Mouse (Mus musculus) macrophage (primary cell): ENCODE data around the gene Trim61. TPM values are rescaled to one million over a fixed set of nuclear protein-coding genes. Genes with fewer than 3 reads are reported as not detected.

Experiments used
- H3K27ac ChIP-seq: fragments of 350-480 bp; formaldehyde crosslinking; 2 replicates; pipeline ENCODE4 v1.9.0; 2021
- H3K36me3 ChIP-seq: fragments of 350-480 bp; formaldehyde crosslinking; 2 replicates; pipeline ENCODE4 v1.9.0; 2021; ENCODE audit errors: inconsistent target
- H3K4me3 ChIP-seq: fragments of 350-480 bp; formaldehyde crosslinking; 2 replicates; pipeline ENCODE4 v1.9.0; 2021; ENCODE audit errors: inconsistent target
- H3K79me2 ChIP-seq: fragments of 350-480 bp; formaldehyde crosslinking; 2 replicates; pipeline ENCODE4 v1.9.0; 2021; ENCODE audit errors: inconsistent target
- WGBS: methylation state at CpG from one replicate; pipeline ENCODE4 v1.1.7; 2026; ENCODE audit warnings: inconsistent platforms; ENCODE audit not compliant: missing documents; 5-methylcytosine and 5-hydroxymethylcytosine counted together
- polyA plus RNA-seq: library from polyadenylated mRNA; stranded (reverse); fragments of 250-400 nt; gene quantifications from 3 replicates; pipeline ENCODE4 v1.2.4, GENCODE M21; 2018; ENCODE audit warnings: inconsistent platforms
- total RNA-seq, 78 experiments: library from RNA; depleted of rRNA; stranded (reverse); fragments of 250-400 nt; gene quantifications; 1 replicate in 9 of 78; 2 replicates in 24 of 78; 3 replicates in 43 of 78; 4 replicates in 2 of 78; pipeline ENCODE4 v1.2.4; 2018; ENCODE audit warnings: inconsistent platforms in 56 of 78

The Trim61 gene
- total RNA-seq (2018; cell fraction: chromatin; rRNA removed), result not detected
- not detected for total RNA-seq (2018; cell fraction: cytosol; rRNA removed)
- not detected for total RNA-seq (2018; cell fraction: nucleus; rRNA removed)
- polyA plus RNA-seq, result not detected in 3 replicates

GRCm38 (mm10) chr8:65018423-65018822 is at the start of gene Trim61, which contains the start of gene Trim60:
TSS of gene Trim61 (minus strand) at chr8:65018523.
TSS of gene Trim60 (minus strand) at chr8:65018584.
- H3K27ac ChIP-seq, result no peak within 1 kb of the TSS
- no peak within 1 kb of the TSS for H3K4me3 ChIP-seq
- H3K36me3 ChIP-seq, result no peaks in the 10 kb centered on the region
- no peaks in the 10 kb centered on the region for H3K79me2 ChIP-seq
- 83% methylated on average over 8 of the region's 8 CpGs for WGBS

DNA sequence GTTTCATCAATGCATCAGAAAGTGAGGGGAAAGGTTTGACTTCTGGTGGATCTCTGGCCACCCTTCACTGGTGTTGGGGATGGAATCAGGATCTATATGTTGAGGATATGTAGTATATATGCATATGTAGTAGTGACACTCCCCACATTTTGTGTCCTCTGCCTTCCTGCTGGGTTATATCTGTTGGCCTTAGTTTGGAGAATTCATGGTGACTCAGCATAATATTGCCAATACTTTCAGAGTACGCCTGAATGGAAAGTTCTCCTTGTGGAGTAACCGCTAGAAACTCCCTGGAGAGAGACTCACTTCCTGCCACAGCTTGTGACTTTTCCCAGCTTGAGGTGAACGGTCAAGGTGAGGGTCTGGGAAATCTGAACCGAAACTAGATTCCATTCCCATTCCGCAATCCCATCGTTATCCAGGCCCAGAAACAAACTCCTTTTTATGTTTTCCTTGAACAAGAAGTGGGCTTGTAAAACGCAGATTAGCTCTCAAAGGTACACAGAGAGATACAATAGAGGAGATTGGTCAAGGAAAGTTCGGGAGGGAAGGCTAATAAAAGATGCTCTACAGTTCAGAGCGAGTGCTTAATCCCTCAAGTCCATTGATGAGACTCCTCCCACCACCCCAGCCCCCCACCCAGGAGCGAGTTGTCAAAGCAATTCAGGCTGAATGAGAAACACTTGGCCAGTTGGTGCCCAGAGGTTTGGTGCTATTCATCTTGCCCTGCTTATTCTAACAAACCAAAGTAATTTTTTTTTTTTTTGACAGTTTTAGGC is 49.6 kb upstream of the Trim61 start:
- H3K4me3 ChIP-seq, result no peak overlapping the region
- no peaks in the 10 kb centered on the region for H3K79me2 ChIP-seq
- no peaks in the 10 kb centered on the region for H3K36me3 ChIP-seq
- 72% methylated on average over 10 of the region's 10 CpGs for WGBS
- H3K27ac ChIP-seq, result no peak overlapping the region

DNA sequence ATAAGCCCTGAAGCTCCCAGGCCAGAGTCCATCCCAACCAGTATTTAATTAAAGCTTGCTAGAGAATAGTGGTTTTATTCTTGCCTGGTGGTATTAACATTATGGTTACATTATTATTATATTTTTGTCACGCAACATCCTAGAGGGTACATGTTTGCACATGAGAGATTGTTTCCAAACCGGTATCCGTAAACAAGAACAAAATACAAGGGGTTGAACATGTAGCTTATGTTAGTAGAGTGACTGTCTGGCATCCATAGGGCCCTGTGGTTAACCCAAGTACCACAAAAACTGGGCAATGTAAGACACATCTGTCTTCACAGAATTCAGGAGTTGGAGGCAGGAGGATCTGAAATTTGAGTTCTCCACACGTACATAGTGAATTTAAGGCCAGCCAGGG is 48.7 kb upstream of the Trim61 start:
- H3K79me2 ChIP-seq, result no peaks in the 10 kb centered on the region
- no peak overlapping the region for H3K4me3 ChIP-seq
- WGBS, result 89% methylated on average over 4 of the region's 4 CpGs
- H3K27ac ChIP-seq, result no peak overlapping the region
- H3K36me3 ChIP-seq, result no peaks in the 10 kb centered on the region

GRCm38 (mm10) chr8:65065622-65066021 is 47.3 kb upstream of the Trim61 start:
- Histone ChIP-seq H3K36me3 (no peaks in the 10 kb centered on the region), H3K4me3 (no peak overlapping the region), H3K27ac (no peak overlapping the region), H3K79me2 (no peaks in the 10 kb centered on the region)
- 94% methylated on average over 3 of the region's 3 CpGs for WGBS

DNA sequence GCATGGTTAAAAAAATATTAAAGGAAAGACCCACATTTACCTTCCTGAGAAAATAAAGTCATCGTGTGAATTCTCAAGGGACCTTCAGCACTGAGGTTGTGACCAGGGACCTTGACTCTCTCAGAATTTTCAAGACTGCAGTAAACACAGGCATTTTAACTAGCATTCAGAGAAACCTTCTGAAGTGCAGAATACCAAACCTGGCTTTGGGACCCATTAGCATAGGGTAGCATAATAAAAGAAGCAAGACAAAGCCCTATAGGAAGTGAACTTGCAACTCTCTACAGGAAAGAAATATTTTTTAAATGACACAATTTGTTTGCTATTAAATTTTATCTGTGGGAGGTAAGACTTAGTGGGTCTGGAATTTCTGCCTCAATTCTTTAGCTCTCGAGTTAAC is 45.7 kb upstream of the Trim61 start:
- Histone ChIP-seq H3K27ac (no peak overlapping the region), H3K36me3 (no peaks in the 10 kb centered on the region), H3K79me2 (no peaks in the 10 kb centered on the region), H3K4me3 (no peak overlapping the region)
- WGBS, result 84% methylated on average over 2 of the region's 2 CpGs

- H3K79me2 ChIP-seq, result no peaks in the 10 kb centered on the region
- WGBS, result 89% methylated on average over 4 of the region's 4 CpGs
- no peak overlapping the region for H3K4me3 ChIP-seq
- no peaks in the 10 kb centered on the region for H3K36me3 ChIP-seq
- no peak overlapping the region for H3K27ac ChIP-seq
These were observed 43.9 kb upstream of the Trim61 start for GRCm38 (mm10) chr8:65062195-65062594.

DNA sequence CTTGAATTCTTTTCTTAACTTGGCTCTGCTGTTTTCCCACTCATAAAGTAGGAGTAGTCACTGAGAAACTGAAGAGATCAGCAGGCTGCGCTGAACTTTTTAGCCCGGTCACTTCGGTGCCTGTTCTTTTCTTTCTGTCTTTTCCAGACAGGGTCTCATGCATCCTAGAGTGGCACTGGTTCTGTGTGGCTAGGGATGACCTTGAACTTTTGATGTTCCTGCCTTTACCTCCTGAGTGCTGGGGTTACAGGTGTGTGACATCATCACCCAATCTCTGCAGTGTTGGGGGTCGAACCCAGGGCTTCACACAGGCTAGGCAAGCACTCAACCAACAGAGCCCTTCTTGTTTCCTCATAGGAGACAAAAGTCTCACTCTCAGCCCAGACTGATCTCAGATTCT is 38.4 kb upstream of the Trim61 start:
- Histone ChIP-seq H3K27ac (no peak overlapping the region), H3K36me3 (no peaks in the 10 kb centered on the region), H3K79me2 (no peaks in the 10 kb centered on the region), H3K4me3 (no peak overlapping the region)
- WGBS, result 93% methylated on average over 4 of the region's 4 CpGs

DNA sequence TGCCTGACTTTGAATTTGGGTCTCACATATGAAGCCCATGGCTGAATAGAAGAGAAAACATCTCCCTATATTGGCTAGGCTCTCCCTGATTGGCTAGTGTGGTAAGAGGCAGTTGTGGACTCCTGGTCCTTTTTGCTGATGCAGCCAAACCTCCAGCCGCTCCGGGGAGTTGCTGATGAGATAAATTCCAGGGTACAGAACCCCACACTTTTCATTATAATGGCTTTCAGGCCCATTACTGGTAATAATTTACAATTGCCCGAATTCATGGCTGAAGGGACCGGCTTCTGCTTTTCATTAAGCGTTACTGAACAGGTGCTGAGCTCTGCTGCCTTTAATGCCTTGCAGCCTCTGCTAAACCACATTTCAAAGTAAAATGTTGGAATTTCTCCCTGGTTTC is 35.6 kb upstream of the Trim61 start:
- 81% methylated on average over 5 of the region's 5 CpGs for WGBS
- Histone ChIP-seq H3K27ac (no peak overlapping the region), H3K79me2 (no peaks in the 10 kb centered on the region), H3K36me3 (no peaks in the 10 kb centered on the region), H3K4me3 (no peak overlapping the region)

GRCm38 (mm10) chr8:65053554-65053953 is 35.2 kb upstream of the Trim61 start:
- Histone ChIP-seq H3K79me2 (no peaks in the 10 kb centered on the region), H3K36me3 (no peaks in the 10 kb centered on the region), H3K4me3 (no peak overlapping the region), H3K27ac (no peak overlapping the region)
- 79% methylated on average over 3 of the region's 3 CpGs for WGBS

- 97% methylated on average over 3 of the region's 4 CpGs for WGBS
- H3K4me3 ChIP-seq, result no peak overlapping the region
- H3K36me3 ChIP-seq, result no peaks in the 10 kb centered on the region
- no peaks in the 10 kb centered on the region for H3K79me2 ChIP-seq
- H3K27ac ChIP-seq, result no peak overlapping the region
These were observed 29.5 kb upstream of the Trim61 start for GRCm38 (mm10) chr8:65047801-65048200.

DNA sequence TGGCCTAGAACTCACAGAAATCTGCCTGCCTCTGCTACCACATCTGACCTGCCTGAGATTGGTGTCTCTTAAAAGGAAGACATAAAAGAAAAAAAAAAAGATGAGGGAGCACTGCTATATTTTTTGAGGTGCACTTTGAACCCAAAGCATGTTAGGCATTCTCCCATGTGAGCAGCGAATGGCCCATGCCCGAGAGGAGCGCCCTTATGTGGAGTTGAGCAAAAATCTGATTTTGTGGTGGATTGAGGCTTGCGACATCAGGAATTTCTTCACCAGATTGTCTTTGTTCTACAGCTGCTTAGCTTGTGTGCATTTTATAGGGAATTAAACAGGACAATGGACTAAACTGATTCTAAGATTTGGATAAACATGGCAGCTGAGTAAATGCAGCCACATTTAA is 28.9 kb upstream of the Trim61 start:
- Histone ChIP-seq H3K36me3 (no peaks in the 10 kb centered on the region), H3K4me3 (no peak overlapping the region), H3K79me2 (no peaks in the 10 kb centered on the region), H3K27ac (no peak overlapping the region)
- 94% methylated on average over 4 of the region's 4 CpGs for WGBS

GRCm38 (mm10) chr8:65046565-65046964 is 28.2 kb upstream of the Trim61 start:
- Histone ChIP-seq H3K36me3 (no peaks in the 10 kb centered on the region), H3K79me2 (no peaks in the 10 kb centered on the region), H3K4me3 (no peak overlapping the region), H3K27ac (no peak overlapping the region)
- 67% methylated on average over 5 of the region's 5 CpGs for WGBS

DNA sequence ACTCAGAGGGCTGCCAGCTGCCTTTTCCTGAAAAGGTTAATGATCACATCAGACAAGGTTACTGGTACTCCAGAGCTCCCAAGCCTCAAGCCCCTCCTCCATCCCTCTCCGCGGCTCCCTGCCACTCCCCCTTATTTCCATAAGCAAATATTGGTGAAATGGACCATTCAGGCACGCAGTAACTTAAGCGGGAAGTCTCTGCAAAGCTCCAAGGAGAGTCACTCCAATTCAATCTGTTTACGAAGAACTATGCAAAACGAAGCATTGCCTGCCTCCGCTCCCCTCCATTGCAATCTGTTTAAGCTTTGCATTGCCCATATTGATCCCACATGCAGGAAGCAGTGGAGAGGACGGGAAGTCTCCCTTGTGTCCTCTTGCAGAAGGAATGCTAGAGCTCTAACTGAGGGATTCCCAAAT is 18.8 kb upstream of the Trim61 start, which contains the start of gene Apela:
TSS of gene Apela (minus strand) at position 220 of the 417 bp plus-strand sequence.
- no peaks in the 10 kb centered on the region for H3K79me2 ChIP-seq
- no peak within 1 kb of the TSS for H3K27ac ChIP-seq
- WGBS, result 4% methylated on average over 8 of the region's 8 CpGs
- no peaks in the 10 kb centered on the region for H3K36me3 ChIP-seq
- no peak within 1 kb of the TSS for H3K4me3 ChIP-seq

- WGBS, result 81% methylated on average over 2 of the region's 2 CpGs
- Histone ChIP-seq H3K36me3 (no peaks in the 10 kb centered on the region), H3K4me3 (no peak overlapping the region), H3K79me2 (no peaks in the 10 kb centered on the region), H3K27ac (no peak overlapping the region)
These were observed 15.8 kb upstream of the Trim61 start for GRCm38 (mm10) chr8:65034136-65034535.

- WGBS, result 91% methylated on average over 13 of the region's 13 CpGs
- no peak overlapping the region for H3K27ac ChIP-seq
- no peaks in the 10 kb centered on the region for H3K79me2 ChIP-seq
- no peaks in the 10 kb centered on the region for H3K36me3 ChIP-seq
- no peak overlapping the region for H3K4me3 ChIP-seq
These were observed 14.7 kb upstream of the Trim61 start for GRCm38 (mm10) chr8:65033056-65033455.
